Mouse (Mus musculus): ENCODE measurements around the gene Ano8.

Ano8 gene

GRCm38 (mm10) chr8:71498816-71499690 is 13.3 kb upstream of the Ano8 start:
- DNase-seq (ENCODE audit: low read depth in 2 of 2, low spot score in 2 of 2): no peak

GRCm38 (mm10) chr8:71497881-71498501 is 12.2 kb upstream of the Ano8 start:
- no peak for DNase-seq (ENCODE audit: low read depth in 2 of 2, low spot score in 2 of 2)

GRCm38 (mm10) chr8:71497077-71497645 is 11.4 kb upstream of the Ano8 start:
- no peak for DNase-seq (ENCODE audit: low read depth in 2 of 2, low spot score in 2 of 2)

GRCm38 (mm10) chr8:71496481-71496880 is 10.7 kb upstream of the Ano8 start:
- no peak for DNase-seq (ENCODE audit: low read depth in 2 of 2, low spot score in 2 of 2)

- DNase-seq (ENCODE audit: low read depth in 2 of 2, low spot score in 2 of 2): no peak
These were observed 10.0 kb upstream of the Ano8 start for GRCm38 (mm10) chr8:71495811-71496210.

- DNase-seq (ENCODE audit: low read depth in 2 of 2, low spot score in 2 of 2): peak; percentile 61 to 68
These were observed 9.3 kb upstream of the Ano8 start for GRCm38 (mm10) chr8:71495039-71495438.

- DNase-seq (ENCODE audit: low read depth in 2 of 2, low spot score in 2 of 2): peak; percentile 86 to 93
These were observed 2.7 kb upstream of the Ano8 start for GRCm38 (mm10) chr8:71488454-71488853.

- peak; percentile 61 to 70 for DNase-seq (ENCODE audit: low read depth in 2 of 2, low spot score in 2 of 2)
These were observed 2.1 kb upstream of the Ano8 start, which contains the start of gene Gtpbp3 for GRCm38 (mm10) chr8:71487691-71488445. Gene Gtpbp3, plus strand, starts transcription at chr8:71488103.

GRCm38 (mm10) chr8:71486136-71486529 is 370 bp upstream of the Ano8 start:
- no peak for DNase-seq (ENCODE audit: low read depth in 2 of 2, low spot score in 2 of 2)

GRCm38 (mm10) chr8:71484736-71485135 is 1.0 kb downstream of the Ano8 start:
- no peak for DNase-seq (ENCODE audit: low read depth in 2 of 2, low spot score in 2 of 2)

GRCm38 (mm10) chr8:71483932-71484331 is 1.8 kb downstream of the Ano8 start:
- peak in 1 of 2 experiments; percentile 29 for DNase-seq (ENCODE audit: low read depth in 2 of 2, low spot score in 2 of 2)

GRCm38 (mm10) chr8:71478943-71479342 is 6.8 kb downstream of the Ano8 start:
- no peak for DNase-seq (ENCODE audit: low read depth in 2 of 2, low spot score in 2 of 2)

- no peak for DNase-seq (ENCODE audit: low read depth in 2 of 2, low spot score in 2 of 2)
These were observed 8.4 kb downstream of the Ano8 start for GRCm38 (mm10) chr8:71477196-71477845.

- DNase-seq (ENCODE audit: low read depth in 2 of 2, low spot score in 2 of 2): peak; percentile 53 to 55
These were observed 9.4 kb downstream of the Ano8 start for GRCm38 (mm10) chr8:71476099-71476940.

GRCm38 (mm10) chr8:71475702-71476075 is 10.1 kb downstream of the Ano8 start:
- no peak for DNase-seq (ENCODE audit: low read depth in 2 of 2, low spot score in 2 of 2)

GRCm38 (mm10) chr8:71474785-71475701 is 10.7 kb downstream of the Ano8 start:
- no peak for DNase-seq (ENCODE audit: low read depth in 2 of 2, low spot score in 2 of 2)

GRCm38 (mm10) chr8:71474344-71474743 is 11.4 kb downstream of the Ano8 start:
- DNase-seq (ENCODE audit: low read depth in 2 of 2, low spot score in 2 of 2): no peak

GRCm38 (mm10) chr8:71472601-71473386 is 13.0 kb downstream of the Ano8 start:
- DNase-seq (ENCODE audit: low read depth in 2 of 2, low spot score in 2 of 2): no peak

All from CD8-positive naive resting alpha-beta T cell, adult 2 months (primary cell).